In genomic region chr6:89046476-89046875, GRCm38 (mm10) we compare ENCODE assay signal across 12 mouse cellular contexts.
A peak's percentile ranks its signal among the peaks of the same experiment; 100 is the strongest.
DNase-seq lines count a peak whose midpoint lies in the region; ATAC-seq and TF ChIP-seq lines count a peak whose summit lies in the region.
"Had no signal": no experiment of that assay in that cellular context is flagged by ENCODE, and none has a peak within 500 bp of the region (broad histone marks: within the 10 kb centered on the region; RNA-seq: fewer than 3 reads in every experiment).

No protein-coding gene starts in this region.

- H3K4me1 ChIP-seq in heart, postnatal 0 days (ENCODE audit: control insufficient read depth, insufficient read depth): no peaks in the 10 kb centered on the region
- H3K4me1 ChIP-seq in limb, embryonic 11.5 days (ENCODE audit: control insufficient read depth, insufficient read depth, low read length): no peaks in the 10 kb centered on the region
- peaks cover 10% of the 10 kb centered on the region for H3K4me1 ChIP-seq in limb, embryonic 10.5 days
- H3K4me1 ChIP-seq in ES-E14 (ENCODE audit: control insufficient read depth in 2 of 2, insufficient read depth in 2 of 2, low read length in 2 of 2, poor library complexity in 1 of 2): peaks cover 0 to 13% of the 10 kb centered on the region in 2 experiments; a peak in 2 of 4 replicates
- H3K4me1 ChIP-seq in midbrain, embryonic 14.5 days (ENCODE audit: control insufficient read depth, insufficient read depth, low read length): 0 out of 2 replicates have a peak, but pooled peaks cover 6% of the 10 kb centered on the region
- H3K4me1 ChIP-seq: limb, embryonic 12.5 days had no signal

- WGBS in heart, postnatal 0 days: 86% methylated on average over 2 of the region's 2 CpGs
- WGBS in limb, embryonic 11.5 days: 78% methylated on average over 2 of the region's 2 CpGs
- WGBS in limb, embryonic 10.5 days: 71% methylated on average over 2 of the region's 2 CpGs
- 88% methylated on average over 2 of the region's 2 CpGs for WGBS in midbrain, embryonic 14.5 days

- peak; percentile 11; the same call in 1 of the 2 replicates for TF ChIP-seq CTCF in heart, postnatal 0 days (IDR thresholded peaks at IDR 0.05; ENCODE audit: low read depth)

- ATAC-seq in heart, postnatal 0 days (ENCODE audit: insufficient read depth, low read depth): no peak
- no peak for ATAC-seq in limb, embryonic 11.5 days (ENCODE audit: insufficient number of reproducible peaks, low FRiP score, low TSS enrichment, low read depth)
- no peak for ATAC-seq in granulocyte monocyte progenitor cell, adult 5-6 weeks (replicated peaks; ENCODE audit: poor library complexity, severe bottlenecking)
- no peak for ATAC-seq in midbrain, embryonic 14.5 days (ENCODE audit: low FRiP score, low TSS enrichment)

- no peak overlapping the region for H3K9ac ChIP-seq in heart, postnatal 0 days (replicated peaks; ENCODE audit: low read depth, low read length)
- no peak overlapping the region for H3K9ac ChIP-seq in limb, embryonic 11.5 days (ENCODE audit: low read length)
- H3K9ac ChIP-seq in ES-E14 (ENCODE audit: insufficient read depth, low read depth, low read length, poor library complexity, severe bottlenecking): no peak overlapping the region
- no peak overlapping the region for H3K9ac ChIP-seq in midbrain, embryonic 14.5 days (replicated peaks; ENCODE audit: low read length)
- H3K9ac ChIP-seq: limb, embryonic 12.5 days had no signal

- in situ Hi-C loops in ES-E14 (cut with MboI; ENCODE audit: low sequenced_read_pairs in 2 of 2, unreplicated experiment in 2 of 2): no loop called here

- H3K27me3 ChIP-seq in heart, postnatal 0 days (ENCODE audit: control insufficient read depth, insufficient read depth, low read length): no peaks in the 10 kb centered on the region
- H3K27me3 ChIP-seq in limb, embryonic 11.5 days (ENCODE audit: control insufficient read depth, insufficient read depth, low read length): no peaks in the 10 kb centered on the region
- H3K27me3 ChIP-seq in limb, embryonic 10.5 days (ENCODE audit: low read depth, poor library complexity, severe bottlenecking): no peaks in the 10 kb centered on the region
- no peaks in the 10 kb centered on the region for H3K27me3 ChIP-seq in midbrain, embryonic 14.5 days (ENCODE audit: control insufficient read depth, insufficient read depth, low read length)

- no peak for TF ChIP-seq EP300 in heart, postnatal 0 days (IDR thresholded peaks at IDR 0.05; ENCODE audit: low read depth)

- H3K4me3 ChIP-seq in heart, postnatal 0 days (ENCODE audit: low read depth, low read length): no peak overlapping the region
- H3K4me3 ChIP-seq in limb, embryonic 11.5 days (ENCODE audit: low read depth, low read length): no peak overlapping the region
- no peak overlapping the region for H3K4me3 ChIP-seq in limb, embryonic 10.5 days
- H3K4me3 ChIP-seq in ES-E14 (ENCODE audit: insufficient read depth in 1 of 2, low read depth in 1 of 2, low read length in 2 of 2, poor library complexity in 1 of 2, severe bottlenecking in 1 of 2): no peak overlapping the region
- H3K4me3 ChIP-seq in midbrain, embryonic 14.5 days (replicated peaks; ENCODE audit: low read depth, low read length): no peak overlapping the region
- H3K4me3 ChIP-seq: limb, embryonic 12.5 days; megakaryocyte, embryonic 14.5 days had no signal

- H3K9me3 ChIP-seq in heart, postnatal 0 days (replicated peaks; ENCODE audit: control insufficient read depth, low read length): 0 out of 2 replicates have a peak, but pooled peaks cover 6% of the 10 kb centered on the region
- H3K9me3 ChIP-seq in limb, embryonic 11.5 days (ENCODE audit: control insufficient read depth, low read length): no peaks in the 10 kb centered on the region
- H3K9me3 ChIP-seq in limb, embryonic 10.5 days (replicated peaks): no peaks in the 10 kb centered on the region
- no peaks in the 10 kb centered on the region for H3K9me3 ChIP-seq in ES-E14 (ENCODE audit: control insufficient read depth, insufficient read depth, low read depth, low read length)
- H3K9me3 ChIP-seq in midbrain, embryonic 14.5 days (ENCODE audit: control insufficient read depth, low read length): no peaks in the 10 kb centered on the region
- H3K9me3 ChIP-seq: limb, embryonic 12.5 days had no signal

- no peak for DNase-seq in heart, postnatal 0 days (ENCODE audit: low spot score)
- no peak for DNase-seq in heart, postnatal 10 days
- peak; percentile 27 for DNase-seq in limb, embryonic 11.5 days (ENCODE audit: low spot score)
- DNase-seq in limb, embryonic 10.5 days (ENCODE audit: low spot score): no peak
- DNase-seq in A20 (ENCODE audit: low read depth, low spot score): peak; percentile 55
- no peak for DNase-seq in ES-E14 (ENCODE audit: low read depth, low spot score)
- DNase-seq in midbrain, embryonic 14.5 days: no peak
- DNase-seq: cerebellum, adult 9-11 months; retina, postnatal 1 day had no signal

- intact Hi-C loops in heart, postnatal 10 days (cut with DNase I): no loop called here

- H3K27ac ChIP-seq in heart, postnatal 0 days (ENCODE audit: low read depth): no peak overlapping the region
- H3K27ac ChIP-seq in limb, embryonic 11.5 days (replicated peaks; ENCODE audit: low read depth, low read length): no peak overlapping the region
- H3K27ac ChIP-seq in limb, embryonic 10.5 days: no peak overlapping the region
- no peak overlapping the region for H3K27ac ChIP-seq in ES-E14 (ENCODE audit: insufficient read depth, low read depth, low read length, poor library complexity, severe bottlenecking)
- no peak overlapping the region for H3K27ac ChIP-seq in midbrain, embryonic 14.5 days (replicated peaks; ENCODE audit: low read depth, low read length)
- H3K27ac ChIP-seq: limb, embryonic 12.5 days had no signal

- H3K36me3 ChIP-seq in heart, postnatal 0 days (replicated peaks; ENCODE audit: control insufficient read depth, insufficient read depth, low read length): no peaks in the 10 kb centered on the region
- no peaks in the 10 kb centered on the region for H3K36me3 ChIP-seq in limb, embryonic 11.5 days (ENCODE audit: control insufficient read depth, insufficient read depth, low read length)
- no peaks in the 10 kb centered on the region for H3K36me3 ChIP-seq in limb, embryonic 10.5 days
- no peaks in the 10 kb centered on the region for H3K36me3 ChIP-seq in ES-E14 (ENCODE audit: control insufficient read depth, insufficient read depth, low read length, poor library complexity, severe bottlenecking)
- no peaks in the 10 kb centered on the region for H3K36me3 ChIP-seq in midbrain, embryonic 14.5 days (ENCODE audit: control insufficient read depth, insufficient read depth, low read length)
- H3K36me3 ChIP-seq: limb, embryonic 12.5 days had no signal

- H3K4me2 ChIP-seq in heart, postnatal 0 days (ENCODE audit: low read depth, low read length): no peak overlapping the region
- H3K4me2 ChIP-seq in limb, embryonic 11.5 days (ENCODE audit: low read depth, severe bottlenecking): no peak overlapping the region
- H3K4me2 ChIP-seq in midbrain, embryonic 14.5 days (ENCODE audit: low read length): no peak overlapping the region
- H3K4me2 ChIP-seq: limb, embryonic 12.5 days had no signal

TF ChIP-seq in ES-E14, 5 proteins besides CTCF, POLR2A, EP300 and RAD21:
- TF ChIP-seq ZC3H11A (IDR thresholded peaks at IDR 0.05; ENCODE audit: borderline replicate concordance, low read depth, low read length): 0 out of 2 replicates have a peak, but pooled peaks have one; percentile 16
- no peak for TF ChIP-seq ZNF384 (IDR thresholded peaks at IDR 0.05; ENCODE audit: low read depth, low read length)
- TF ChIP-seq CHD2 (IDR thresholded peaks at IDR 0.05; ENCODE audit: low read depth, low read length): no peak
TF ChIP-seq in ES-E14: peak in this region for 1.

Comparison
In these comparisons a context has a peak if more than half of its experiments do, and no peak if none do; other contexts are left out.
1. DNase-seq: peak in limb, embryonic 11.5 days (single experiment) and A20 (single experiment); none in heart, postnatal 0 days (single experiment), heart, postnatal 10 days (0 of 2), limb, embryonic 10.5 days (single experiment), ES-E14 (single experiment) and midbrain, embryonic 14.5 days (single experiment).